Mouse (Mus musculus) MEL (cell line): ENCODE results near the gene Ascl2. TPM values are rescaled to one million over a fixed set of nuclear protein-coding genes. Genes with fewer than 3 reads are reported as not detected.

Experiments used
- DNase-seq: peaks from one replicate; pipeline ENCODE4 v3.0.0; 2011; ENCODE audit warnings: low read depth, low spot score
- H3K27ac ChIP-seq: 2 replicates; pipeline ENCODE4 v1.5.1; 2012; ENCODE audit warnings: low read depth, mild to moderate bottlenecking, control low read depth, low read length, moderate library complexity; ENCODE audit not compliant: control insufficient read depth
- H3K27me3 ChIP-seq, 2 experiments: fragments of 150-350 bp in 1 of 2; sonication (generic) in 1 of 2; 2 replicates each; pipeline ENCODE4 v1.6.1; 2012; ENCODE audit warnings: low read length in 2 of 2, mild to moderate bottlenecking in 2 of 2, improper control_type of control experiment in 1 of 2, moderate library complexity in 1 of 2; ENCODE audit not compliant: insufficient read depth in 2 of 2, control insufficient read depth in 1 of 2
- H3K36me3 ChIP-seq, 2 experiments: 2 replicates each; pipeline ENCODE4 v1.6.1; 2012 to 2014; ENCODE audit warnings: low read length in 2 of 2, improper control_type of control experiment in 1 of 2, inconsistent platforms in 1 of 2, mild to moderate bottlenecking in 1 of 2; ENCODE audit not compliant: insufficient read depth in 2 of 2, control insufficient read depth in 1 of 2
- H3K4me1 ChIP-seq, 2 experiments: fragments of 150-350 bp in 1 of 2; sonication (generic) in 1 of 2; 2 replicates each; pipeline ENCODE4 v1.6.1; 2012; ENCODE audit warnings: low read length in 2 of 2, improper control_type of control experiment in 1 of 2, mild to moderate bottlenecking in 1 of 2; ENCODE audit not compliant: insufficient read depth in 2 of 2, control insufficient read depth in 1 of 2
- H3K4me3 ChIP-seq, 2 experiments: fragments of 150-350 bp in 1 of 2; sonication (generic) in 1 of 2; 2 replicates each; pipeline ENCODE4 v1.5.1; 2012; ENCODE audit warnings: low read depth in 2 of 2, low read length in 2 of 2, mild to moderate bottlenecking in 2 of 2, moderate library complexity in 2 of 2, control low read depth in 1 of 2, improper control_type of control experiment in 1 of 2; ENCODE audit not compliant: control insufficient read depth in 1 of 2, insufficient read depth in 1 of 2
- H3K79me2 ChIP-seq: 2 replicates; pipeline ENCODE4 v1.6.1; 2012; ENCODE audit warnings: mild to moderate bottlenecking, low read length, moderate library complexity; ENCODE audit not compliant: control insufficient read depth, poor library complexity, insufficient read depth
- H3K9ac ChIP-seq: 2 replicates; pipeline ENCODE4 v1.6.1; 2012; ENCODE audit warnings: low read depth, mild to moderate bottlenecking, control low read depth, low read length, moderate library complexity; ENCODE audit not compliant: control insufficient read depth, poor library complexity, severe bottlenecking
- H3K9me3 ChIP-seq: fragments of 150-350 bp; sonication (generic); replicated peaks from 2 replicates; pipeline ENCODE4 v1.6.1; 2012; ENCODE audit warnings: mild to moderate bottlenecking, low read length, improper control_type of control experiment, moderate library complexity; ENCODE audit not compliant: insufficient read depth
- BHLHE40 ChIP-seq: IDR thresholded peaks from 2 replicates; pipeline ENCODE4 v1.6.1; 2012; ENCODE audit warnings: low read depth, mild to moderate bottlenecking, inconsistent platforms, low read length, improper control_type of control experiment, borderline replicate concordance
- CHD1 ChIP-seq: IDR thresholded peaks from 2 replicates; pipeline ENCODE4 v1.6.1; 2012; ENCODE audit warnings: low read depth, mild to moderate bottlenecking, inconsistent platforms, low read length, improper control_type of control experiment
- CHD2 ChIP-seq: IDR thresholded peaks from 2 replicates; pipeline ENCODE4 v1.6.1; 2011; ENCODE audit warnings: low read length, improper control_type of control experiment
- ELF1 ChIP-seq: IDR thresholded peaks from 2 replicates; pipeline ENCODE4 v1.6.1; 2014; ENCODE audit warnings: low read depth, mild to moderate bottlenecking, inconsistent platforms, low read length, improper control_type of control experiment, moderate library complexity
- EP300 ChIP-seq, 2 experiments: IDR thresholded peaks; 2 replicates each; pipeline ENCODE4 v1.6.1; 2011; ENCODE audit warnings: improper control_type of control experiment in 2 of 2, low read length in 2 of 2, low read depth in 1 of 2, mild to moderate bottlenecking in 1 of 2
- ETS1 ChIP-seq: IDR thresholded peaks from 2 replicates; pipeline ENCODE4 v1.6.1; 2012; ENCODE audit warnings: low read depth, mild to moderate bottlenecking, inconsistent platforms, low read length, improper control_type of control experiment, moderate library complexity
- GATA1 ChIP-seq: IDR thresholded peaks from 2 replicates; pipeline ENCODE4 v1.6.1; 2011; ENCODE audit warnings: low read depth, low read length, improper control_type of control experiment
- HCFC1 ChIP-seq: IDR thresholded peaks from 2 replicates; pipeline ENCODE4 v1.6.1; 2012; ENCODE audit warnings: low read depth, mild to moderate bottlenecking, inconsistent platforms, low read length, improper control_type of control experiment, moderate library complexity
- JUND ChIP-seq: IDR thresholded peaks from 2 replicates; pipeline ENCODE4 v1.6.1; 2011; ENCODE audit warnings: low read depth, mild to moderate bottlenecking, improper control_type of control experiment, low read length
- KAT2A ChIP-seq: conservative IDR thresholded peaks from 2 replicates; pipeline ENCODE4 v1.6.1; 2012; ENCODE audit warnings: low read depth, low read length, improper control_type of control experiment, inconsistent platforms
- MAFK ChIP-seq: IDR thresholded peaks from 2 replicates; pipeline ENCODE4 v1.6.1; 2011; ENCODE audit warnings: low read depth, mild to moderate bottlenecking, low read length, improper control_type of control experiment, borderline replicate concordance
- MAX ChIP-seq: IDR thresholded peaks from 2 replicates; pipeline ENCODE4 v1.6.1; 2011; ENCODE audit warnings: low read length, improper control_type of control experiment
- MAZ ChIP-seq: IDR thresholded peaks from 2 replicates; pipeline ENCODE4 v1.6.1; 2012; ENCODE audit warnings: low read depth, mild to moderate bottlenecking, inconsistent platforms, low read length, improper control_type of control experiment
- NELFE ChIP-seq: IDR thresholded peaks from 2 replicates; pipeline ENCODE4 v1.6.1; 2011; ENCODE audit warnings: low read depth, low read length, improper control_type of control experiment
- POLR2A ChIP-seq, 2 experiments: IDR thresholded peaks; 2 replicates each; pipeline ENCODE4 v1.6.1; 2011 to 2012; ENCODE audit warnings: low read length in 2 of 2, mild to moderate bottlenecking in 2 of 2, control low read depth in 1 of 2, improper control_type of control experiment in 1 of 2, low read depth in 1 of 2, moderate library complexity in 1 of 2; ENCODE audit not compliant: control insufficient read depth in 1 of 2, insufficient read depth in 1 of 2, poor library complexity in 1 of 2
- POLR2AphosphoS2 ChIP-seq: IDR thresholded peaks from 2 replicates; pipeline ENCODE4 v1.6.1; 2011; ENCODE audit warnings: low read length, improper control_type of control experiment
- POLR2AphosphoS5 ChIP-seq: IDR thresholded peaks from 2 replicates; pipeline ENCODE4 v1.6.1; 2012; ENCODE audit warnings: low read depth, borderline replicate concordance, mild to moderate bottlenecking, inconsistent platforms, low read length, moderate library complexity, mixed read lengths
- SIN3A ChIP-seq: IDR thresholded peaks from 2 replicates; pipeline ENCODE4 v1.6.1; 2012; ENCODE audit warnings: low read length, improper control_type of control experiment, inconsistent platforms
- SMC3 ChIP-seq: IDR thresholded peaks from 2 replicates; pipeline ENCODE4 v1.6.1; 2011; ENCODE audit warnings: low read depth, low read length, improper control_type of control experiment
- TAL1 ChIP-seq: IDR thresholded peaks from 2 replicates; pipeline ENCODE4 v1.6.1; 2012; ENCODE audit warnings: mild to moderate bottlenecking, inconsistent platforms, low read length, moderate library complexity, mixed read lengths
- TBP ChIP-seq: IDR thresholded peaks from 2 replicates; pipeline ENCODE4 v1.8.0; 2011; ENCODE audit warnings: low read depth, low read length, improper control_type of control experiment
- TCF12 ChIP-seq: IDR thresholded peaks from 2 replicates; pipeline ENCODE4 v1.6.1; 2014; ENCODE audit warnings: low read depth, mild to moderate bottlenecking, inconsistent platforms, low read length, improper control_type of control experiment, moderate library complexity
- USF1 ChIP-seq: IDR thresholded peaks from 2 replicates; pipeline ENCODE4 v1.6.1; 2014; ENCODE audit warnings: low read depth, mild to moderate bottlenecking, inconsistent platforms, low read length, improper control_type of control experiment, moderate library complexity
- ZC3H11A ChIP-seq: IDR thresholded peaks from 2 replicates; pipeline ENCODE4 v1.6.1; 2012; ENCODE audit warnings: low read depth, mild to moderate bottlenecking, inconsistent platforms, low read length, improper control_type of control experiment
- ZKSCAN1 ChIP-seq: IDR thresholded peaks from 2 replicates; pipeline ENCODE4 v1.6.1; 2012; ENCODE audit warnings: low read depth, mild to moderate bottlenecking, inconsistent platforms, low read length, improper control_type of control experiment, moderate library complexity
- ZMIZ1 ChIP-seq: IDR thresholded peaks from 2 replicates; pipeline ENCODE4 v1.6.1; 2012; ENCODE audit warnings: low read depth, mild to moderate bottlenecking, inconsistent platforms, low read length, improper control_type of control experiment, moderate library complexity
- polyA plus RNA-seq, 2 experiments: library from polyadenylated mRNA; stranded (reverse) in 1 of 2; unstranded in 1 of 2; fragments of >175 nt in 1 of 2; fragments of >200 nt in 1 of 2; gene quantifications; 2 replicates each; pipeline versions ENCODE4 v1.2.1 to v1.2.4; 2012; ENCODE audit warnings: low replicate concordance in 2 of 2, low read depth in 1 of 2; ENCODE audit not compliant: insufficient read length in 2 of 2, insufficient read depth in 1 of 2, missing spikeins in 1 of 2
- total RNA-seq: library from RNA; depleted of rRNA; stranded (reverse); fragments of 300-350 nt; gene quantifications from 2 replicates; pipeline ENCODE4 v1.2.3, GENCODE M21; 2012

The Ascl2 gene
- total and polyA plus RNA-seq, 3 experiments = not detected

DNA sequence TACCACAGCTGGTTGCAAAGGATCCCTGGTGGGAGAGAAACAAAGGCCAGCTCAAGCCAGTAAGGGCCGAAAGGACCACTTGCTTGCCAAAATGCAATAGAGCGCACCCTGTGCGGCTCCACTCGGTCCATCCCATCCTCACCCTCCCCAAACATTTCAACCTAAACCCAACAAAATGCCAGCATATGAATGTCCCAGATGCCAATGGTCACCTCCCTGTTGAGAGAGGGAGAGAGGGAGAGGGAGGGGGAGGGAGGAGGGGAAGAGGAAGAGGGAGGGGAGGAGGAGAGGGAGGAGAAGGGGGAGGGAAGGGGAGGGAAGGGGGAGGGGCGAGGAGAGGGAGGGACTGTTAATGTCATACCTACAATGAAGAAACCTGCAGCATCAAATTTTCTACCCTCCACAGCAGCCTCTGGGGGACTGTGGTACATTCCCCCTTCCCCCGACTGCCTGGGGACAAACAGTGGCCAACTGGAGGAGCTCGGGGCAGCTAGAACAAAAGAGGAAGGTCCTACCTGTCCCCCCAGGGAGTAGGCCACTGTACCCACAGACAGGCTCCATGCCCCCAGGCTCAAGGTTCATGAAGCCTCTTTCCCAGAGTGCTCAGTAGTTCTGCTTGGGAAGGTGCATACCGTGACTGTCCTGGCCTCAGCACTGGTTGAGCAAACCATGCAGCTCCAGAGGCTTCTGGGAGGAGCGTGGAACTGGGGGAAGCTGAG, 47.5 kb upstream of the Ascl2 start:
- DNase-seq = no peak
- Histone ChIP-seq H3K4me3 (no peak overlapping the region), H3K27me3 (no peaks in the 10 kb centered on the region), H3K36me3 (peaks cover 4 to 46% of the 10 kb centered on the region in 2 experiments; a peak in 3 of 4 replicates), H3K4me1 (peaks cover 17 to 61% of the 10 kb centered on the region in 2 experiments), H3K9me3 (no peaks in the 10 kb centered on the region), H3K79me2 (no peaks in the 10 kb centered on the region), H3K9ac (peak overlapping the region; percentile 48), H3K27ac (peak overlapping the region; percentile 78)
- TF ChIP-seq ZMIZ1 = no peak
- no peak for TF ChIP-seq HCFC1
- no peak for TF ChIP-seq ETS1
- TF ChIP-seq POLR2A (IDR thresholded peaks at IDR 0.05; ENCODE audit: control insufficient read depth in 1 of 2, insufficient read depth in 1 of 2, low read depth in 1 of 2, low read length in 2 of 2, poor library complexity in 1 of 2) = 0 out of 4 replicates have a peak, but pooled peaks of 1 of the 2 experiments have one; percentile 5
- TF ChIP-seq POLR2AphosphoS2 = no peak
- TF ChIP-seq KAT2A = no peak
- TF ChIP-seq MAX = no peak
- TF ChIP-seq TBP = no peak
- 0 out of 2 replicates have a peak, but pooled peaks have one; percentile 5 for TF ChIP-seq MAZ

DNA sequence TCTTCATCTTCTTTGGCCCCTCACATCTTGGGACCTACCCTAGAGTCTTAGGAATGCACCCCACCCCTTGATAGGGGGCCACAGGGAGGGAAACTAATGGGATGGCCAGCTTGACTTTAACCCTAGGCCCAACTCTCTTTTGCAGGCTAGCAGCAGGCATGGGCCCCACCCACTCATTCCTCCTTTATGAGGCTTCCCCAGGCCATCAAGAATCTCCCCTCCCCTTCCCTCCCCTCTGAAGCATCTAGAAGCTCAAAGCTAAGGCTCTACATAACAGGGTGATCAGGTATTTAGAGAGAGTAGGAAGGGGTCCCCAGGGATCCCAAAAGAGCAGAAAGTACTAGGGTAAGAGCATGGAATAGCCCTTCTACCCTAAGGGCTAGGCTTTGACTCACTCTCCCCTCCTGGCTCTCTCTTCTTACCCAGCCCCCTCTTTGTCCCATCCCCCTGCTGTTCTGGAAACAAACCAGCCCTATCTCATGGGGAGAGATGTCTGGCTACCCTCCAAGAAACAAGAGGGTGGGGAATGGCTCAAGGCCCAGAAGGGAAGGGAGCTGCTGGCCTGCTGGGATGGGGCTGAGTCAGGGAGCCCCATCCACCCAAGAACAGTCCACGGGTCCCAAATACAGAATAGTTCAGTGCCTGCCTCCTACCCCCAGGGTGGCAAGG, 46.8 kb upstream of the Ascl2 start:
- TF ChIP-seq ELF1 (no peak), BHLHE40 (peak; percentile 75; the same call in 1 of the 2 replicates), POLR2AphosphoS2 (peak; percentile 69; the same call in 1 of the 2 replicates), TCF12 (peak; percentile 64), MAZ (peak; percentile 77; the same call in 1 of the 2 replicates), ZC3H11A (0 out of 2 replicates have a peak, but pooled peaks have one; percentile 6), EP300 (IDR thresholded peaks at IDR 0.05; ENCODE audit: low read depth in 1 of 2, low read length in 2 of 2) (peak; percentile 64 to 80), CHD2 (peak; percentile 91), SIN3A (peak; percentile 65; the same call in 1 of the 2 replicates), TAL1 (peak; percentile 7; the same call in 1 of the 2 replicates), JUND (no peak), SMC3 (peak; percentile 27), POLR2AphosphoS5 (no peak), CHD1 (no peak), POLR2A (IDR thresholded peaks at IDR 0.05; ENCODE audit: control insufficient read depth in 1 of 2, insufficient read depth in 1 of 2, low read depth in 1 of 2, low read length in 2 of 2, poor library complexity in 1 of 2) (peak in 1 of 2 experiments; percentile 14; a peak in 1 of 4 replicates), ETS1 (peak; percentile 83), GATA1 (no peak), HCFC1 (no peak), USF1 (no peak), TBP (0 out of 2 replicates have a peak, but pooled peaks have one; percentile 25), MAFK (no peak), ZKSCAN1 (0 out of 2 replicates have a peak, but pooled peaks have one; percentile 3), NELFE (0 out of 2 replicates have a peak, but pooled peaks have one; percentile 2)
- Histone ChIP-seq H3K27ac (peak overlapping the region; percentile 78), H3K9ac (peak overlapping the region; percentile 48), H3K36me3 (peaks cover 4 to 42% of the 10 kb centered on the region in 2 experiments; a peak in 3 of 4 replicates), H3K4me3 (no peak overlapping the region), H3K27me3 (no peaks in the 10 kb centered on the region), H3K4me1 (peaks cover 13 to 59% of the 10 kb centered on the region in 2 experiments), H3K9me3 (no peaks in the 10 kb centered on the region), H3K79me2 (no peaks in the 10 kb centered on the region)
- DNase-seq = peak; percentile 88
